Mouse (Mus musculus): Measurements from ENCODE around the gene Pfkfb4. TPM values are rescaled to one million over a fixed set of nuclear protein-coding genes. Genes with fewer than 3 reads are reported as not detected.
A peak's percentile ranks its signal among the peaks of the same experiment; 100 is the strongest.

The Pfkfb4 gene
- polyA plus RNA-seq, 1 experiment from 2014 or later, result 4.4 TPM

DNA sequence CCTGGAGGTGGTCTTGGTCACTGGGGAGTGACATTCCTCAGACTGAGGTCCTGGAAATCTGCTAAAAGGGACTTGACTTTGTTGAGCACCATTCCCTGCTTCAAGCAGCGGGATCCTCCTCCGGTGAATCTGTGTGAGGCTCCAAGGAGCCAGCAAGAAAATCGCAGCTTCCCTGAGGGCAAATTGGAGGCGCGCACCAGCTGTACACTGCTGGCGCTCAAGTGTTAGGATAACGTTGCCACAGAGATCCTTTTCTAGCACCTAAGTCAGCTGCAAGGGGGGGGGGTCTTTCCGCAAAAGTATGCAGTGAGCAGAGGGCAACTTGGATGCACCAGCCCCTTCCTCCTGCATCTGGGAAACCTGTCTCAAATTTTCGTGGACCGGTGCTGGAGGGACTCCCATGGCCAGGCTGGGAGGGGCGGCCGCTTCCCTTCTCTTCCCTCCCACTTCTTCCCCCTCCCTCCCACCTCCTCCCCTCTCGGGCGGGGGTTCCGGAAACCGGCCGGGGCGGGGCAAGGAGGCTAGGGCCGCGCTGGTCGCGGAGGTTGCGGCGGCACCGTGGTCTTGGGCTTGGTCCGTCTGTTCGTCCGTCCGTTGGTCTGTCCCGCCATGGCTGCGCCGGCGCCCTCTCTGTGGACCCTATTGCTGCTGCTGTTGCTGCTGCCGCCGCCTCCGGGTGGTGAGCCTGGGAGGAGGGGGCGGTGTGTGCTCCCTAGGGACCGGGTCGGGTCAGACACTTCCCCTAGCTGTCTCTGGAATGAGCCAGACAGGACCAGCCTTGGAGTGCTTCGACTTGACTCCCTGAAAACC, 46.7 kb downstream of the Pfkfb4 start, which contains the start of gene Shisa5:
Gene Shisa5 (plus strand): TSS at position 480 of the 810 bp plus-strand sequence.
- Histone ChIP-seq H3K4me1 (ENCODE audit: control insufficient read depth, low read depth, low read length) (peaks cover 6% of the 10 kb centered on the region), H3K4me3 (ENCODE audit: low read depth, low read length) (peak within 1 kb of the TSS; percentile 63), H3K9me3 (replicated peaks; ENCODE audit: control insufficient read depth, low read length) (no peaks in the 10 kb centered on the region), H3K27ac (ENCODE audit: low read length) (no peak within 1 kb of the TSS), H3K36me3 (ENCODE audit: control insufficient read depth, insufficient read depth) (no peaks in the 10 kb centered on the region), H3K9ac (ENCODE audit: low read depth, low read length) (peak within 1 kb of the TSS; percentile 60), H3K4me2 (ENCODE audit: low read depth, low read length) (peak within 1 kb of the TSS; percentile 69), H3K27me3 (ENCODE audit: control insufficient read depth, insufficient read depth, low read depth, low read length) (peaks cover 8% of the 10 kb centered on the region)
- peak; percentile 75 for ATAC-seq (ENCODE audit: low read depth)
- under 1% methylated on average over 40 of the region's 40 CpGs for WGBS (ENCODE audit: insufficient replicate concordance)

GRCm38 (mm10) chr9:109038901-109039364, 47.4 kb downstream of the Pfkfb4 start:
- Histone ChIP-seq H3K27ac (ENCODE audit: low read length) (no peak overlapping the region), H3K4me3 (ENCODE audit: low read depth, low read length) (peak overlapping the region; percentile 63), H3K9ac (ENCODE audit: low read depth, low read length) (peak overlapping the region; percentile 60; the same call in 1 of the 2 replicates), H3K36me3 (ENCODE audit: control insufficient read depth, insufficient read depth) (no peaks in the 10 kb centered on the region), H3K9me3 (replicated peaks; ENCODE audit: control insufficient read depth, low read length) (no peaks in the 10 kb centered on the region), H3K27me3 (ENCODE audit: control insufficient read depth, insufficient read depth, low read depth, low read length) (peaks cover 8% of the 10 kb centered on the region), H3K4me1 (ENCODE audit: control insufficient read depth, low read depth, low read length) (peaks cover 6% of the 10 kb centered on the region), H3K4me2 (ENCODE audit: low read depth, low read length) (peak overlapping the region; percentile 69)
- 16% methylated on average over 8 of the region's 8 CpGs for WGBS (ENCODE audit: insufficient replicate concordance)
- ATAC-seq (ENCODE audit: low read depth), result no peak

- no peak for ATAC-seq (ENCODE audit: low read depth)
- Histone ChIP-seq H3K4me2 (ENCODE audit: low read depth, low read length) (0 out of 2 replicates have a peak overlapping the region, but pooled peaks have one; percentile 69), H3K27me3 (ENCODE audit: control insufficient read depth, insufficient read depth, low read depth, low read length) (peaks cover 8% of the 10 kb centered on the region), H3K9ac (ENCODE audit: low read depth, low read length) (no peak overlapping the region), H3K9me3 (replicated peaks; ENCODE audit: control insufficient read depth, low read length) (no peaks in the 10 kb centered on the region), H3K36me3 (ENCODE audit: control insufficient read depth, insufficient read depth) (no peaks in the 10 kb centered on the region), H3K4me3 (ENCODE audit: low read depth, low read length) (no peak overlapping the region), H3K27ac (ENCODE audit: low read length) (no peak overlapping the region), H3K4me1 (ENCODE audit: control insufficient read depth, low read depth, low read length) (peaks cover 6% of the 10 kb centered on the region)
- WGBS (ENCODE audit: insufficient replicate concordance), result 68% methylated on average over 4 of the region's 4 CpGs
These were observed 48.1 kb downstream of the Pfkfb4 start for GRCm38 (mm10) chr9:109039681-109040080.

GRCm38 (mm10) chr9:109040216-109040615, 48.6 kb downstream of the Pfkfb4 start:
- H3K4me2 ChIP-seq (ENCODE audit: low read depth, low read length), result no peak overlapping the region
- no peaks in the 10 kb centered on the region for H3K36me3 ChIP-seq (ENCODE audit: control insufficient read depth, insufficient read depth)
- no peak overlapping the region for H3K4me3 ChIP-seq (ENCODE audit: low read depth, low read length)
- no peaks in the 10 kb centered on the region for H3K9me3 ChIP-seq (replicated peaks; ENCODE audit: control insufficient read depth, low read length)
- no peak overlapping the region for H3K27ac ChIP-seq (ENCODE audit: low read length)
- 64% methylated on average over 8 of the region's 8 CpGs for WGBS (ENCODE audit: insufficient replicate concordance)
- H3K4me1 ChIP-seq (ENCODE audit: control insufficient read depth, low read depth, low read length), result peaks cover 6% of the 10 kb centered on the region
- H3K9ac ChIP-seq (ENCODE audit: low read depth, low read length), result no peak overlapping the region
- H3K27me3 ChIP-seq (ENCODE audit: control insufficient read depth, insufficient read depth, low read depth, low read length), result peaks cover 8% of the 10 kb centered on the region
- ATAC-seq (ENCODE audit: low read depth), result no peak

GRCm38 (mm10) chr9:109040906-109041305, 49.3 kb downstream of the Pfkfb4 start:
- no peak overlapping the region for H3K9ac ChIP-seq (ENCODE audit: low read depth, low read length)
- H3K27ac ChIP-seq (ENCODE audit: low read length), result no peak overlapping the region
- 50% methylated on average over 6 of the region's 6 CpGs for WGBS (ENCODE audit: insufficient replicate concordance)
- no peak for ATAC-seq (ENCODE audit: low read depth)
- no peaks in the 10 kb centered on the region for H3K9me3 ChIP-seq (replicated peaks; ENCODE audit: control insufficient read depth, low read length)
- no peak overlapping the region for H3K4me3 ChIP-seq (ENCODE audit: low read depth, low read length)
- peaks cover 8% of the 10 kb centered on the region for H3K27me3 ChIP-seq (ENCODE audit: control insufficient read depth, insufficient read depth, low read depth, low read length)
- H3K4me2 ChIP-seq (ENCODE audit: low read depth, low read length), result no peak overlapping the region
- H3K4me1 ChIP-seq (ENCODE audit: control insufficient read depth, low read depth, low read length), result peaks cover 6% of the 10 kb centered on the region
- no peaks in the 10 kb centered on the region for H3K36me3 ChIP-seq (ENCODE audit: control insufficient read depth, insufficient read depth)

DNA sequence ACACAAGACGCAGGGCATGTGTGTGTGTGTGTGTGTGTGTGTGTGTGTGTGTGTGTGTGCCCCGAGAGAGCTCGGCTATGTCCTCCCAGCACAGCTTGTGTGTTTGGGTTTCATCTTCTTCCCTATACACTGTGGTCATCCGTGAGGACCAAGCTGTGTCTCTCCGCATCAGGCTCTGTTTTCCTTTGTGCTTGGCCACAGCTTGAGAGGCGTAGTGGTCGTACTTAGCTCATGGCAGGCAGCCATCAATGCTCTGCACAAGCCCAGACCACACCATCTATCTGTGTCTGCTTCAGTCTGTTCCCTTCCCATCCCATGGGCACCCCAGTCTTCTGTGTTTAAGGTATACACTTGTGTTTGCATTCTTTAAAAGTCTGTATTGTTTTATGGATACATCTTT, 49.8 kb downstream of the Pfkfb4 start:
- Histone ChIP-seq H3K4me3 (ENCODE audit: low read depth, low read length) (no peak overlapping the region), H3K4me2 (ENCODE audit: low read depth, low read length) (no peak overlapping the region), H3K9ac (ENCODE audit: low read depth, low read length) (no peak overlapping the region), H3K9me3 (replicated peaks; ENCODE audit: control insufficient read depth, low read length) (no peaks in the 10 kb centered on the region), H3K27me3 (ENCODE audit: control insufficient read depth, insufficient read depth, low read depth, low read length) (peaks cover 8% of the 10 kb centered on the region), H3K4me1 (ENCODE audit: control insufficient read depth, low read depth, low read length) (peaks cover 6% of the 10 kb centered on the region), H3K36me3 (ENCODE audit: control insufficient read depth, insufficient read depth) (no peaks in the 10 kb centered on the region), H3K27ac (ENCODE audit: low read length) (no peak overlapping the region)
- 64% methylated on average over 7 of the region's 7 CpGs for WGBS (ENCODE audit: insufficient replicate concordance)
- ATAC-seq (ENCODE audit: low read depth), result no peak

GRCm38 (mm10) chr9:109046306-109046705, 54.7 kb downstream of the Pfkfb4 start:
- Histone ChIP-seq H3K9me3 (replicated peaks; ENCODE audit: control insufficient read depth, low read length) (no peaks in the 10 kb centered on the region), H3K4me2 (ENCODE audit: low read depth, low read length) (no peak overlapping the region), H3K27me3 (ENCODE audit: control insufficient read depth, insufficient read depth, low read depth, low read length) (no peaks in the 10 kb centered on the region), H3K4me3 (ENCODE audit: low read depth, low read length) (no peak overlapping the region), H3K9ac (ENCODE audit: low read depth, low read length) (no peak overlapping the region), H3K4me1 (ENCODE audit: control insufficient read depth, low read depth, low read length) (no peaks in the 10 kb centered on the region), H3K36me3 (ENCODE audit: control insufficient read depth, insufficient read depth) (no peaks in the 10 kb centered on the region), H3K27ac (ENCODE audit: low read length) (no peak overlapping the region)
- 33% methylated on average over 5 of the region's 5 CpGs for WGBS (ENCODE audit: insufficient replicate concordance)
- no peak for ATAC-seq (ENCODE audit: low read depth)

GRCm38 (mm10) chr9:109049316-109049715, 57.7 kb downstream of the Pfkfb4 start:
- WGBS (ENCODE audit: insufficient replicate concordance), result 57% methylated on average over 7 of the region's 7 CpGs
- Histone ChIP-seq H3K4me2 (ENCODE audit: low read depth, low read length) (no peak overlapping the region), H3K27me3 (ENCODE audit: control insufficient read depth, insufficient read depth, low read depth, low read length) (no peaks in the 10 kb centered on the region), H3K9ac (ENCODE audit: low read depth, low read length) (no peak overlapping the region), H3K36me3 (ENCODE audit: control insufficient read depth, insufficient read depth) (no peaks in the 10 kb centered on the region), H3K27ac (ENCODE audit: low read length) (no peak overlapping the region), H3K4me3 (ENCODE audit: low read depth, low read length) (no peak overlapping the region), H3K4me1 (ENCODE audit: control insufficient read depth, low read depth, low read length) (peaks cover 1% of the 10 kb centered on the region; the same call in 1 of the 2 replicates), H3K9me3 (replicated peaks; ENCODE audit: control insufficient read depth, low read length) (no peaks in the 10 kb centered on the region)
- no peak for ATAC-seq (ENCODE audit: low read depth)

DNA sequence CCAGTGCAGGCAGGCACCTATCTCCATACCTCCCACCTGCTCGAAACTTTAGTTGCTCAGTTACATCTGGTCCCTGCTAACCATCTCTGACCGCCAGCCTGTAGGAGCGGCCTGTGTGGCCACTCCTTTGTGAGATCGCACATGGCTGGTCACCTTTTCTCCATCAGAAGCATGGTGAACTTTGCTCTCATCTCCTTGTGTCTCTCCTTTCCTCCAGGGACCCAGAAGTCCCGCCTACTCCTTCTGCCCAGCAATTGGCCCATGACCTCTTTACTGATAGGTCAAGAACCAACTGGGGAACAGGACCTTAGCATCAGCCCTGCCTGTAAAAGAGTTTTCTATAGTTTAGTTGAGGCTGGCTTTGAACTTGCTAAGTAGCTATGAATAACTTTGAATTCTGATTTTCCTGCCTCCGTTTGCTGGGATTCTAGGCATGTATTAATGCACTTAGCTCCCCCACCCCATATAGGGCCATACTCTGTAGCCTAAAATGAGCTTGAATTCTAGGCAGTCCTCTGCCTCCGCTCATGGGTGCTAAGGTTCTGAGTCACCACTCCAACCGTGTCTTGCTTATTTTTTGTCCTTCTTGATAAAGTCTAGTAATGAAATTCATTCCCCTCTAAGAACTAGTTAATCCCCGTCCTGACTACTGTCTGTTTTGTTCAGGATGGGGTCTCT, 58.6 kb downstream of the Pfkfb4 start:
- Histone ChIP-seq H3K4me3 (ENCODE audit: low read depth, low read length) (no peak overlapping the region), H3K27me3 (ENCODE audit: control insufficient read depth, insufficient read depth, low read depth, low read length) (no peaks in the 10 kb centered on the region), H3K27ac (ENCODE audit: low read length) (no peak overlapping the region), H3K4me2 (ENCODE audit: low read depth, low read length) (no peak overlapping the region), H3K4me1 (ENCODE audit: control insufficient read depth, low read depth, low read length) (peaks cover 9% of the 10 kb centered on the region), H3K9me3 (replicated peaks; ENCODE audit: control insufficient read depth, low read length) (no peaks in the 10 kb centered on the region), H3K9ac (ENCODE audit: low read depth, low read length) (no peak overlapping the region), H3K36me3 (ENCODE audit: control insufficient read depth, insufficient read depth) (no peaks in the 10 kb centered on the region)
- no peak for ATAC-seq (ENCODE audit: low read depth)
- 69% methylated on average over 9 of the region's 9 CpGs for WGBS (ENCODE audit: insufficient replicate concordance)
